9 mouse cellular contexts compared by ENCODE assay signal in the genomic region with DNA sequence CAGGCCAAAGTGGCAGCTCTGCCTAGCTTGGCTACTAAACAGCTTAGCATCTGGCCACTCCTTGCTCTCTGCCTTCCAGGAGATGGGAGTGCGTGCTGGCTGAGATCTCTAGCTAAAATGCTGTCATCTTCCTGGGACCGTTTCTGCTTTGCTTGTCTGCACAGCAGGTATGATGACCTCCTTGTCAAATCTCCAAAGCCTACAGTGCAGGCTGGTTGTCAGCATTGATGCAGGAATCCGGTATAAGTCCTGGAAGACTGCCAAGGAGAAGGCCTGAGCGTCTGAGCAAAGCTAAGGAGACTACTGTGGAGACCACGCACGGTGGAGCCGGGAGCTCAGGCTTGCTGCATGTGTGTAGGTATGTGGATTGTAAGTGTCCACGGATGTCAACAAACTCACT. TPM values are rescaled to one million over a fixed set of nuclear protein-coding genes. Genes with fewer than 3 reads are reported as not detected.
DNase-seq lines count a peak whose midpoint lies in the region; ATAC-seq and TF ChIP-seq lines count a peak whose summit lies in the region.
"Had no signal": no experiment of that assay in that cellular context is flagged by ENCODE, and none has a peak within 500 bp of the region (broad histone marks: within the 10 kb centered on the region; RNA-seq: fewer than 3 reads in every experiment).

Zcchc4 (plus strand) TSS at position 173 of the 400 bp plus-strand sequence.

- no peak for DNase-seq in heart, adult 11 months
- peak; percentile 45 for DNase-seq in embryonic facial prominence, embryonic 14.5 days (ENCODE audit: low spot score)
- no peak for DNase-seq in liver, embryonic 13.5 days
- no peak for DNase-seq in testis, postnatal 10 days (ENCODE audit: low spot score)
- no peak for DNase-seq in left cerebral cortex, adult 9 months (ENCODE audit: low spot score in 2 of 2)
- no peak for DNase-seq in thymus, postnatal 36 days

- no peak for ATAC-seq in heart, embryonic 12.5 days (ENCODE audit: insufficient number of reproducible peaks, low FRiP score)
- peak; percentile 26; the same call in 1 of the 2 replicates for ATAC-seq in embryonic facial prominence, embryonic 14.5 days (ENCODE audit: low read depth)
- no peak for ATAC-seq in liver, embryonic 13.5 days (ENCODE audit: low read depth)

- no peak within 1 kb of the TSS for H3K27ac ChIP-seq in heart, embryonic 12.5 days (ENCODE audit: poor library complexity, severe bottlenecking)
- H3K27ac ChIP-seq in ES-Bruce4 (ENCODE audit: insufficient read depth, low read length), result no peak within 1 kb of the TSS
- no peak within 1 kb of the TSS for H3K27ac ChIP-seq in embryonic facial prominence, embryonic 14.5 days (replicated peaks; ENCODE audit: low read depth, low read length)
- peak within 1 kb of the TSS; percentile 76 for H3K27ac ChIP-seq in liver, embryonic 13.5 days
- H3K27ac ChIP-seq: kidney, postnatal 0 days had no signal

- no peak for TF ChIP-seq POLR2A in ES-Bruce4 (IDR thresholded peaks at IDR 0.05; ENCODE audit: insufficient read depth, low read length)

- TF ChIP-seq CTCF in ES-Bruce4 (IDR thresholded peaks at IDR 0.05; ENCODE audit: low read depth, low read length), result no peak

- no peak within 1 kb of the TSS for H3K4me3 ChIP-seq in heart, embryonic 12.5 days
- H3K4me3 ChIP-seq in ES-Bruce4 (ENCODE audit: low read depth, low read length), result no peak within 1 kb of the TSS
- H3K4me3 ChIP-seq in embryonic facial prominence, embryonic 14.5 days (ENCODE audit: low read depth, low read length), result no peak within 1 kb of the TSS
- H3K4me3 ChIP-seq in liver, embryonic 13.5 days (replicated peaks), result no peak within 1 kb of the TSS

- no peak within 1 kb of the TSS for H3K9ac ChIP-seq in heart, embryonic 12.5 days
- no peak within 1 kb of the TSS for H3K9ac ChIP-seq in ES-Bruce4 (ENCODE audit: low read depth, poor library complexity, severe bottlenecking)
- H3K9ac ChIP-seq in embryonic facial prominence, embryonic 14.5 days (ENCODE audit: low read depth, low read length), result no peak within 1 kb of the TSS
- H3K9ac ChIP-seq in liver, embryonic 13.5 days, result no peak within 1 kb of the TSS

- 54% methylated on average over 8 of the region's 8 CpGs for WGBS in heart, embryonic 12.5 days
- WGBS in embryonic facial prominence, embryonic 14.5 days, result 64% methylated on average over 8 of the region's 8 CpGs
- 79% methylated on average over 8 of the region's 8 CpGs for WGBS in liver, embryonic 13.5 days (ENCODE audit: insufficient replicate concordance)

- H3K4me2 ChIP-seq in heart, embryonic 12.5 days, result no peak within 1 kb of the TSS
- no peak within 1 kb of the TSS for H3K4me2 ChIP-seq in embryonic facial prominence, embryonic 14.5 days (ENCODE audit: low read depth, low read length)
- H3K4me2 ChIP-seq in liver, embryonic 13.5 days, result peak within 1 kb of the TSS; percentile 44

- no peaks in the 10 kb centered on the region; the same call in 1 of the 2 replicates for H3K4me1 ChIP-seq in heart, embryonic 12.5 days (replicated peaks)
- H3K4me1 ChIP-seq in ES-Bruce4 (ENCODE audit: control insufficient read depth, insufficient read depth, low read length), result no peaks in the 10 kb centered on the region
- H3K4me1 ChIP-seq in embryonic facial prominence, embryonic 14.5 days (ENCODE audit: control insufficient read depth, insufficient read depth, low read length), result no peaks in the 10 kb centered on the region
- H3K4me1 ChIP-seq in liver, embryonic 13.5 days (replicated peaks), result peaks cover 33% of the 10 kb centered on the region

- H3K9me3 ChIP-seq in heart, embryonic 12.5 days (replicated peaks), result no peaks in the 10 kb centered on the region
- no peaks in the 10 kb centered on the region for H3K9me3 ChIP-seq in ES-Bruce4 (replicated peaks; ENCODE audit: control insufficient read depth, insufficient read depth, low read length, poor library complexity, severe bottlenecking)
- H3K9me3 ChIP-seq in embryonic facial prominence, embryonic 14.5 days (ENCODE audit: control insufficient read depth, low read length), result no peaks in the 10 kb centered on the region
- no peaks in the 10 kb centered on the region for H3K9me3 ChIP-seq in liver, embryonic 13.5 days (replicated peaks)

- TF ChIP-seq EP300 in ES-Bruce4 (IDR thresholded peaks at IDR 0.05; ENCODE audit: insufficient read depth, low read depth, low read length), result no peak

- no peaks in the 10 kb centered on the region for H3K27me3 ChIP-seq in heart, embryonic 12.5 days (replicated peaks)
- no peaks in the 10 kb centered on the region for H3K27me3 ChIP-seq in ES-Bruce4 (ENCODE audit: control insufficient read depth, insufficient read depth, low read length, poor library complexity, severe bottlenecking)
- no peaks in the 10 kb centered on the region for H3K27me3 ChIP-seq in embryonic facial prominence, embryonic 14.5 days (replicated peaks; ENCODE audit: control insufficient read depth, insufficient read depth, low read length)
- H3K27me3 ChIP-seq in liver, embryonic 13.5 days, result no peaks in the 10 kb centered on the region

- H3K36me3 ChIP-seq in heart, embryonic 12.5 days, result peaks cover 5% of the 10 kb centered on the region; the same call in 1 of the 2 replicates
- no peaks in the 10 kb centered on the region for H3K36me3 ChIP-seq in ES-Bruce4 (ENCODE audit: control insufficient read depth, insufficient read depth, low read length, poor library complexity, severe bottlenecking)
- H3K36me3 ChIP-seq in embryonic facial prominence, embryonic 14.5 days (ENCODE audit: control insufficient read depth, insufficient read depth, low read length), result no peaks in the 10 kb centered on the region
- H3K36me3 ChIP-seq in liver, embryonic 13.5 days, result peaks cover 6% of the 10 kb centered on the region

RNA-seq across cellular contexts. Expression of gene Zcchc4, which starts in this region (rescaled TPM):
- polyA plus RNA-seq in heart, embryonic 12.5 days (2016; fragmentation: Nextera tagmentation; extraction: Ambion mirVana), result 10.6 and 11.4 TPM in 2 replicates
- 19.9 and 20.2 TPM in 2 replicates for polyA plus RNA-seq in ES-Bruce4 (2011; ENCODE audit: insufficient read depth, insufficient read length, low read depth, missing spikeins)
- 9.7 and 12.9 TPM in 2 replicates for polyA plus RNA-seq in embryonic facial prominence, embryonic 14.5 days (2014; fragmentation: Nextera tagmentation; extraction: Ambion mirVana)
- 7.8 and 9.2 TPM in 2 replicates for polyA plus RNA-seq in liver, embryonic 13.5 days (2015; fragmentation: Nextera tagmentation; extraction: Ambion mirVana)
